Mouse (Mus musculus): ENCODE measurements around the gene Gm20708. TPM values are rescaled to one million over a fixed set of nuclear protein-coding genes. Genes with fewer than 3 reads are reported as not detected.

The Gm20708 gene
- polyA plus RNA-seq, 1 experiment = 0.86 TPM

DNA sequence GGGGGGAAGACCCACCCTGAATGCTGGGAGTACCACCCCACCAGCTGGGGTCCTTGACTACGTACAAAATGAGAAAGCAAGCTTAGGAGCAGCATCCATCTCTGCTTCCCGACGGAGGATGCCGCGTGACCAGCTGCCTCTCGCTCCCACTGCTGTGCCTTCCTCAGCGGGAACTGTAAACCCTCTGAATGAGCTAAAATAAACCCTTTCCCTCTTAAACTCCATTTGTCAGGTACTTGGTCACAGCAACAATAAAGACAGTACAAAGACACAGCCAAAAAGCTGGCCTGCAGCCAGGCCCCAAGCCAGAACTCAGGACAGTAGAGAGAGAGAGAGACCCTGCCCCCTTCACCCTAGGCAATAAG is 39.8 kb upstream of the Gm20708 start:
- Histone ChIP-seq H3K27ac (ENCODE audit: insufficient read depth, low read length) (no peak overlapping the region), H3K4me3 (ENCODE audit: insufficient read depth, low read length) (no peak overlapping the region), H3K4me1 (ENCODE audit: control insufficient read depth, insufficient read depth, low read length) (no peaks in the 10 kb centered on the region)
- TF ChIP-seq POLR2A (IDR thresholded peaks at IDR 0.05; ENCODE audit: extremely low read depth, insufficient read depth, low read length) = no peak
- TF ChIP-seq CTCF (IDR thresholded peaks at IDR 0.05; ENCODE audit: extremely low read depth, insufficient read depth, low read length) = no peak

DNA sequence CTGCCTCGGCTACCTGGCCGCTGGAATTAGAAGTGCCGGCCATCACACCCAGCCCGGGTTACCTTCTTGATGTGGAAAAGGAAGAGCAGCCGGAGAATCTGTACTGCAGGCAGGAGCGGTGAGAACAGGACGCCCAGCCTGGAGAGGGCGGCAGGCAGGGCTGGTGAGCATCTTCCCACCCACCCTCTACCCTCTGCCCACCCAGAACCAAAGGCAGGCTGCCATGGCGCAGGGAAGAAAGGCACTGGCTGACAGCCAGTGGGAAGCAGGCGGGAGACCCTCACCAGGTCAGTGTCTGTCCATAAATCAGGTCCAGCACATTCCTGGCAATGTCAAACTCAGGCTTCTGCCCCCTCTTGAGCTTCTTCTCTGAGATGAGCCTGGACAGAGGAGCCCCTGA is 39.1 kb upstream of the Gm20708 start:
- Histone ChIP-seq H3K4me1 (ENCODE audit: control insufficient read depth, insufficient read depth, low read length) (no peaks in the 10 kb centered on the region), H3K27ac (ENCODE audit: insufficient read depth, low read length) (no peak overlapping the region), H3K4me3 (ENCODE audit: insufficient read depth, low read length) (no peak overlapping the region)
- no peak for TF ChIP-seq CTCF (IDR thresholded peaks at IDR 0.05; ENCODE audit: extremely low read depth, insufficient read depth, low read length)
- no peak for TF ChIP-seq POLR2A (IDR thresholded peaks at IDR 0.05; ENCODE audit: extremely low read depth, insufficient read depth, low read length)

DNA sequence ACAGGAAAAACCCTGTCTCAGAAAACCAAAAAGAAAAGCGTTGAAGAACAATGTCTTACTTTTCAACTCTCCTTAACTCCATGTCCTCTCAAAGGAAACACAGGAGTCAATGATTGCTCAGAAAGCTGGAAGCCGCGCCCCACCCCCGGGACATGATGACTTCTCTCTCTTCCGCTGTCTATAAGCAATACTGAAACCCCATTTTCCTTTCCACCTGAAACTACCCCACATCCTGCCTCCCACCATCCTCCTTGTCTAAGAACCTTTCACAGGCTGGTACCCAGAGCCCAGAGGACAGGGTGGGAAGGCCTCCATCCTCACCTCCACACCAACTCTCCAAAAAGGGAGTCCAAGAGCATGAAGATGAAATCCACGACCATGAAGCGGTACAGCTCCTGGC is 37.1 kb upstream of the Gm20708 start:
- no peak overlapping the region for H3K4me3 ChIP-seq (ENCODE audit: insufficient read depth, low read length)
- no peak overlapping the region for H3K27ac ChIP-seq (ENCODE audit: insufficient read depth, low read length)
- no peaks in the 10 kb centered on the region for H3K4me1 ChIP-seq (ENCODE audit: control insufficient read depth, insufficient read depth, low read length)
- TF ChIP-seq POLR2A (IDR thresholded peaks at IDR 0.05; ENCODE audit: extremely low read depth, insufficient read depth, low read length) (no peak), CTCF (IDR thresholded peaks at IDR 0.05; ENCODE audit: extremely low read depth, insufficient read depth, low read length) (no peak)

DNA sequence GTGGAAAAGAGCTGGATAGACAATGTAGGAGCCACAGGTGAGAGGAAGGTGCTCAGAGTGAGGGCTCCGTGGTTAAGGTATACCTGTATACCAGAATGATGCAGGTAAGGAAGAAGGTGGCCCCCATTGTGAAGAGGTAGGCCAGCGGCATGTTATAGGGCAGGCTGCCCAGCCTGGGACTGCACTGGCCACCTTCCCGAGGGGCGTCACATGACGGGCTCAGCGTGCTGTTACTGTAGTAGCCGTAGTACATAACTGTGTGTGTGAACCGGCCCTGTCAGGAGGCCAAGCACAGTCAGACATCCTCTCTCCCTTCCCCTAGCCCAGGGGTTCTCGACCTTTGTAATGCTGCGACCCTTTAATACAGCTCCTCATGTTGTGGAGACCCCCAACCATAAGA is 34.5 kb upstream of the Gm20708 start:
- Histone ChIP-seq H3K4me3 (ENCODE audit: insufficient read depth, low read length) (no peak overlapping the region), H3K27ac (ENCODE audit: insufficient read depth, low read length) (no peak overlapping the region), H3K4me1 (ENCODE audit: control insufficient read depth, insufficient read depth, low read length) (no peaks in the 10 kb centered on the region)
- TF ChIP-seq POLR2A (IDR thresholded peaks at IDR 0.05; ENCODE audit: extremely low read depth, insufficient read depth, low read length) (no peak), CTCF (IDR thresholded peaks at IDR 0.05; ENCODE audit: extremely low read depth, insufficient read depth, low read length) (no peak)

DNA sequence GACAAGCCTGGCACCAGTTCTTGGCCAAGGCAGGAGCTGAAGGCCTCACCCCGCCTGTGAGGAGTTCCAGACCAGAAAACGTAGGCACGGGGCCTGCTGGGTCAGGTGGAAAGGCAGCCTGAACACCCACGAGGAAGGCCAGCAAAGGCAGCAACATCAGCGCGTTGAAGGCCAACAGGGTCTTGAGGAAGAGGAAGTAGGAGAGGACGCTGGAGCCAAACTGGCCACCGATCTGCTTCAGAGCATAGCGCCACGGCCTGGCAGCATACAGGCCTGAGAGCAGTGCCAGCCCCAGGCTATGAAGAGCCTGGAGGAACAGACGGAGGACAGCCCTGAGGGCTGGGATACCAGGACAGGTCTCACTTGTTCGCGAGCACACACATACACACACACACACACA is 33.9 kb upstream of the Gm20708 start:
- Histone ChIP-seq H3K27ac (ENCODE audit: insufficient read depth, low read length) (no peak overlapping the region), H3K4me3 (ENCODE audit: insufficient read depth, low read length) (no peak overlapping the region), H3K4me1 (ENCODE audit: control insufficient read depth, insufficient read depth, low read length) (no peaks in the 10 kb centered on the region)
- TF ChIP-seq POLR2A (IDR thresholded peaks at IDR 0.05; ENCODE audit: extremely low read depth, insufficient read depth, low read length) = no peak
- TF ChIP-seq CTCF (IDR thresholded peaks at IDR 0.05; ENCODE audit: extremely low read depth, insufficient read depth, low read length) = no peak

DNA sequence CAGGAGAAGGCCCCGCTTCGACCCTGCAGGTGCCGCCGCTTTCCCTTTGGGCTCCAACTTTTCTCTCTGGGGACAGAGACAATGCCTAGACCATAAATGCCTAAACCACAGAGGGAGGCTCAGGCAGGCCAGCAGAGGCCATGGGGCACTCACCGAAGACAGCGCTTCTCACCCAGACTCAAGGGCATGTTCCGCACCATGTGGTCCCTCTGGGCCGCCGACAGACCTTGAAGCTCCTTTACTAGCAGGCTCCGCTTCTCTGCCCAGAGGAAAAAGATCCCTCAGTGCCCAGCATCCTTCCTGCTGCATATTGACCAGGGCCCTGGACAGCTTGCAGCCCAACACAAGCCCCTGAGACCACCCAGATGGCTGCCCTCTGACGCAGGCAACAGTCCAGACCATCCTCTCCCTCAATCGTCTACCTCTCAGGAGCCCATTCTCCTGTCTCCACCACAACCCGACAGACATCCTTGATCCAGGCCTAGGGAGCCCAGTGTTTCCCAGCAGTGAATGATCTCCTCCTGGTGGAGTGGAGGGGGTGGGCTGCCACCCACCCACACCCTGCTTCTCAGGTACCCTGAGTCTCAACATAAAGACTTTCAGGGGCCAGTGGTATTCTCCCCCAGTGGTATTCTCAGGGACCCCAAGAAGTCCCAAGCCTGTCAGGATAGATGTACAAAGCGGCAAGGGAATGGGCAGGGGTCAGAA is 33.2 kb upstream of the Gm20708 start:
- H3K4me1 ChIP-seq (ENCODE audit: control insufficient read depth, insufficient read depth, low read length) = no peaks in the 10 kb centered on the region
- no peak for TF ChIP-seq CTCF (IDR thresholded peaks at IDR 0.05; ENCODE audit: extremely low read depth, insufficient read depth, low read length)
- TF ChIP-seq POLR2A (IDR thresholded peaks at IDR 0.05; ENCODE audit: extremely low read depth, insufficient read depth, low read length) = no peak
- H3K4me3 ChIP-seq (ENCODE audit: insufficient read depth, low read length) = no peak overlapping the region
- H3K27ac ChIP-seq (ENCODE audit: insufficient read depth, low read length) = no peak overlapping the region

DNA sequence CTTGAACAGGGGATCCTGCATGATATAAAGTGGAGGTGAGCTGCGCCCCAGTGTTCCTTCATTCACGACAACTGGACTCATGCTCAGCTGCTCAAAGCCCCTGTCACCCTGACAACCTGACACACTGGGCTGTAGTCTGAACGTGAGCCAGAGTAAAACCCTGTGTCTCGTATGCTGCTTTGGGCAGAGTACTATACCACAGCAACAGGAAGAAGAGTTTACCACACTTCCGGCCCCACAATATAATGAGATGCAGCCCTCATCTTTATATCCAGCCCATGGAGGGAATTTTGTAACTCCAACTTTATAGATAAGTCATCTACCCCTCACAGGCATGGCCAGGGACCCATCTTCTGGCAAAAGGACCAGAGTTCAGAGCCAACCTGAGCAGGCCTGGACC is 32.4 kb upstream of the Gm20708 start:
- Histone ChIP-seq H3K4me3 (ENCODE audit: insufficient read depth, low read length) (no peak overlapping the region), H3K4me1 (ENCODE audit: control insufficient read depth, insufficient read depth, low read length) (no peaks in the 10 kb centered on the region), H3K27ac (ENCODE audit: insufficient read depth, low read length) (no peak overlapping the region)
- TF ChIP-seq POLR2A (IDR thresholded peaks at IDR 0.05; ENCODE audit: extremely low read depth, insufficient read depth, low read length) (no peak), CTCF (IDR thresholded peaks at IDR 0.05; ENCODE audit: extremely low read depth, insufficient read depth, low read length) (no peak)

DNA sequence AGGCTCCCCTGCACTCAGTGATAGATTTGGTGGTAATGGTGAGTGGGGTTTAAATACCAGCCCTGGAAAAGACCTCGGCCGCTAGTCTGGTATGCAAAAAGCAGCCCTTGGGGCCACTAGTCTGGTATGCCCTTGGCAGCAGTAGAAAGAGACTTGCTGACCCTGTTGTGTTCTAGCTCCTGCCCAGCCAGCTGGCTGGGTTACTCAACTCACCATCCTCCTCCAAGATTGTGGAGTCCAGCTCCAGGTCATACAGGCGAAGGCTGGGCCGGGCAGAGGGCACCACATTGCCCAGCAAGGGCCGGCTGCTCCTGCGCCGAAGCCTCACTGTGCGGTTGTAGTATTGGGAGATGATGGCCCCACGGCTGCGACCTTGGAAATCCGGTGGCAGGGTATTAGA is 31.4 kb upstream of the Gm20708 start:
- H3K4me1 ChIP-seq (ENCODE audit: control insufficient read depth, insufficient read depth, low read length) = no peaks in the 10 kb centered on the region
- TF ChIP-seq POLR2A (IDR thresholded peaks at IDR 0.05; ENCODE audit: extremely low read depth, insufficient read depth, low read length) = no peak
- TF ChIP-seq CTCF (IDR thresholded peaks at IDR 0.05; ENCODE audit: extremely low read depth, insufficient read depth, low read length) = no peak
- H3K27ac ChIP-seq (ENCODE audit: insufficient read depth, low read length) = no peak overlapping the region
- no peak overlapping the region for H3K4me3 ChIP-seq (ENCODE audit: insufficient read depth, low read length)

DNA sequence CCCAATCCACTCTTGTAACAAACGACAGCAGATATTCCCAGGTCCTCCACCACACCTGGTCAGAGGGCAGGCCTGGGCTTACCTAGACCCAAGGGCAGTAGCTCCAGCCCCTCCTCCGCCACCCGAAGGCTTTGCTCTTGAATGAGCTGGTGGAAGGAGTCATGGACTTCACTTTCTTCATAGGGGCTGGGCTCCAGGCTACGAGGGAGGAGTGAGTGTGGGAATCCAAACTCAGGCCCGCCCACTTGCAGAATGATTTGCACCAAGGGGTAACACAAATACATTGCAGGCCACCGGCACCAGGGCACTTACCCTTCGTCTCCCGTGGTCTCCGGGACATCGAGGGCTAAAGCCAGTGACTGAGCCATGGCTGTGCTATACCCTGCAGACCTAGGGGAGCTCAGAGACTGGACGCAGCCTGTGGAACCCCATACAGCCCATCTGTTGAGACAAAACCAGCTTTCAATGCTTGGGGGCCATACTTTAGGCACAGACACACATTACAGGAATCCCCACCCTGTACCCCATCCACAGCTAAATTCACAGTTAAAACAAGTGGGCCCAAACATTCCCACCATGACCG is 30.5 kb upstream of the Gm20708 start:
- TF ChIP-seq POLR2A (IDR thresholded peaks at IDR 0.05; ENCODE audit: extremely low read depth, insufficient read depth, low read length) (no peak), CTCF (IDR thresholded peaks at IDR 0.05; ENCODE audit: extremely low read depth, insufficient read depth, low read length) (no peak)
- Histone ChIP-seq H3K4me3 (ENCODE audit: insufficient read depth, low read length) (no peak overlapping the region), H3K4me1 (ENCODE audit: control insufficient read depth, insufficient read depth, low read length) (no peaks in the 10 kb centered on the region), H3K27ac (ENCODE audit: insufficient read depth, low read length) (peak overlapping the region; percentile 69)

DNA sequence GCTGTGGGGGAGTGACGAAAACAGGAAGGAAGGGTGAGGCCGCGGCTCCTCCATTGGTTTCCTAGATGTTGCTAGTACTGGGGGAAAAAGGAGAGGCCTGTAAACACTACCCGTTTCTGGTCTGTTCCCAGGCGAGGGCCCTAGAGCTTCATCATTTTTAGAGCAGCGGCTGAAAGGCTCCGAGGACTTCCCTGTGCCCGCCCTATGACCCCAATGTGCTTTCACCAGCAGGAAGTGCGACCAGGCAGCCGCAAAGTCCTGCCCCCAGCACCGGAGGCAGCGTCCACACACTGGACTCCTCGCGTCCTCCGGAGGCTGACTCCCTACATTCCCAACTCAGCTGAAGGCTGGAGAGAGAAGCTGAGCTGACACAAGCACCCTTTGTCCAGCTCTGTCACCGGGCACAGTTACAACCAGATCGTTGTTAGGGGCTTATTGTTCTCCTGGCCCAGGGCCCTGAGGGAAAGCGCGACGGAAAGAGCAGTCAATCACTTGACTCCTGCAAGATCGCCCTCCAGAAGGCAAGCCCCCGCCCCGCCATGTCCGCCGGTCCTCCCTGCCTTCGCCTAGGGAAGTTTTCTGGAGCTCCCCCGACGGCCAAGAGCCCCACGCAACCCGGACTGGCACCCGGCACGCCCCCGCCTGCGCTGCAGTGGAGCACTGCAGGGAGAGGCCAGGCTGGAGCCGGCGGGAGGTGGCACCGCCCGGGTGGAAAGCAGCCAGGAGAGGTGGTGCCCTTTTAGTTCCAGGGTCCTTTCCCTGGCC is 29.9 kb upstream of the Gm20708 start:
- no peak for TF ChIP-seq CTCF (IDR thresholded peaks at IDR 0.05; ENCODE audit: extremely low read depth, insufficient read depth, low read length)
- peak; percentile 52; the same call in 1 of the 2 replicates for TF ChIP-seq POLR2A (IDR thresholded peaks at IDR 0.05; ENCODE audit: extremely low read depth, insufficient read depth, low read length)
- peak overlapping the region; percentile 69 for H3K27ac ChIP-seq (ENCODE audit: insufficient read depth, low read length)
- H3K4me3 ChIP-seq (ENCODE audit: insufficient read depth, low read length) = peak overlapping the region; percentile 2

More for the DNA sequence above, 29.9 kb upstream of the Gm20708 start:
- no peaks in the 10 kb centered on the region for H3K4me1 ChIP-seq (ENCODE audit: control insufficient read depth, insufficient read depth, low read length)
